Mouse (Mus musculus) layer of hippocampus, postnatal 10 days (tissue): Measurements from ENCODE around the gene Ccdc7a. TPM values are rescaled to one million over a fixed set of nuclear protein-coding genes. Genes with fewer than 3 reads are reported as not detected.
"Not testable (repeated sequence)": the region's sequence is repeated elsewhere in the genome, so short reads cannot be mapped to it uniquely, and the experiment has no call there.

ENCODE experiments used
- DNase-seq, 2 experiments: peaks; one replicate each; pipeline ENCODE4 v3.0.0; 2021; ENCODE audit warnings: low spot score in 2 of 2
- long read RNA-seq: library from polyadenylated mRNA; stranded (forward); transcript quantifications from one replicate; pipeline ENCODE4 v2.0.0, GENCODE M21; 2023
- total RNA-seq, 2 experiments: library from RNA; stranded (reverse); gene quantifications; 2 replicates each; pipeline ENCODE4 v1.2.3; 2021

Gene Ccdc7a
- not detected for total RNA-seq
- long read RNA-seq, partial matches to known transcripts = 0 of 1 reads
- long read RNA-seq, other reads (novel, unspliced or antisense) = 1 of 1 reads

- DNase-seq = not testable (repeated sequence)
Measured at GRCm38 (mm10) chr8:129065417-129065816, at the start of gene Ccdc7a. TSS of gene Ccdc7a (minus strand) at chr8:129065517.

GRCm38 (mm10) chr8:129066834-129067233 lies 1.5 kb upstream of the Ccdc7a start, which contains the start of gene Ccdc7b:
TSS of gene Ccdc7b (plus strand) at chr8:129067134.
- not testable (repeated sequence) for DNase-seq

- DNase-seq = no peak
Measured at GRCm38 (mm10) chr8:128991389-128991788, 73.9 kb downstream of the Ccdc7a start.

GRCm38 (mm10) chr8:128948941-128949340 lies 116.4 kb downstream of the Ccdc7a start:
- not testable (repeated sequence) for DNase-seq

- peak; percentile 54 to 64 for DNase-seq
Measured at GRCm38 (mm10) chr8:128941022-128941641, 124.2 kb downstream of the Ccdc7a start.

GRCm38 (mm10) chr8:128933446-128933845 lies 131.9 kb downstream of the Ccdc7a start:
- DNase-seq = no peak

- DNase-seq = no peak
Measured at GRCm38 (mm10) chr8:128882719-128883118, 182.6 kb downstream of the Ccdc7a start.

- no peak for DNase-seq
Measured at GRCm38 (mm10) chr8:128843749-128844148, 221.6 kb downstream of the Ccdc7a start.

- no peak for DNase-seq
Measured at GRCm38 (mm10) chr8:128812521-128812920, 252.8 kb downstream of the Ccdc7a start.

- DNase-seq = no peak
Measured at GRCm38 (mm10) chr8:128798594-128798993, 266.7 kb downstream of the Ccdc7a start, which contains the start of gene Gm3952. TSS of gene Gm3952 (minus strand) at chr8:128798694.

GRCm38 (mm10) chr8:128735692-128736091 lies 329.6 kb downstream of the Ccdc7a start:
- no peak for DNase-seq

- DNase-seq = no peak
Measured at GRCm38 (mm10) chr8:128734118-128734517, 331.2 kb downstream of the Ccdc7a start.

- no peak for DNase-seq
Measured at GRCm38 (mm10) chr8:128732254-128732653, 333.1 kb downstream of the Ccdc7a start.

GRCm38 (mm10) chr8:128727213-128727612 lies 338.1 kb downstream of the Ccdc7a start:
- DNase-seq = no peak

GRCm38 (mm10) chr8:128724819-128725218 lies 340.5 kb downstream of the Ccdc7a start:
- peak; percentile 13 to 37 for DNase-seq

GRCm38 (mm10) chr8:128716184-128716583 lies 349.1 kb downstream of the Ccdc7a start:
- no peak for DNase-seq

- DNase-seq = peak; percentile 77 to 81
Measured at GRCm38 (mm10) chr8:128709261-128709660, 356.1 kb downstream of the Ccdc7a start.

- DNase-seq = no peak
Measured at GRCm38 (mm10) chr8:128704836-128705235, 360.5 kb downstream of the Ccdc7a start.

- DNase-seq = no peak
Measured at GRCm38 (mm10) chr8:128704376-128704775, 360.9 kb downstream of the Ccdc7a start.

GRCm38 (mm10) chr8:128697945-128698344 lies 367.4 kb downstream of the Ccdc7a start:
- no peak for DNase-seq

GRCm38 (mm10) chr8:128696701-128697397 lies 368.5 kb downstream of the Ccdc7a start:
- no peak for DNase-seq

GRCm38 (mm10) chr8:128690056-128690455 lies 375.3 kb downstream of the Ccdc7a start:
- no peak for DNase-seq
